Mouse (Mus musculus): ENCODE results near the gene Lrrc8a.

Gene Lrrc8a

DNA sequence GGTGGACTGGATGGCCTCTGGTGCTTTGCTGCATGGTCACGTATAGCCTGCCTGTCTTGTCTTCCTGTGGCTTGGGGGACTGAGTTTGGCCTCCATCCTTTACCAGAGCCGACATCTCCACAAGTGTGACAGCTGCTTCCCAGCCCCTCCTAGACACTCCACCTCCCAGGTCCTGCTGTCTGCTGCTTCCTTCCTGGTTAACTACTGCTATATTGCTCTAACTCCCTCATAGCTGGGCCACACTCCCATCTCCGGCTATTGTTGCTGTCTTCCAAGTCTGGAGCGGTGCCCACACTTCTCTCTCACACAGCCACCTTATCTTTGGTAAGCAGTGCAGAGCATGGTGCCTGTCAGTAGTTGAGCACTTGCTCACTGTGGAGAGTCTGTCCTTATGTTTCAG is 2.3 kb downstream of the Lrrc8a start:
- DNase-seq, result peak; percentile 78 to 83

DNA sequence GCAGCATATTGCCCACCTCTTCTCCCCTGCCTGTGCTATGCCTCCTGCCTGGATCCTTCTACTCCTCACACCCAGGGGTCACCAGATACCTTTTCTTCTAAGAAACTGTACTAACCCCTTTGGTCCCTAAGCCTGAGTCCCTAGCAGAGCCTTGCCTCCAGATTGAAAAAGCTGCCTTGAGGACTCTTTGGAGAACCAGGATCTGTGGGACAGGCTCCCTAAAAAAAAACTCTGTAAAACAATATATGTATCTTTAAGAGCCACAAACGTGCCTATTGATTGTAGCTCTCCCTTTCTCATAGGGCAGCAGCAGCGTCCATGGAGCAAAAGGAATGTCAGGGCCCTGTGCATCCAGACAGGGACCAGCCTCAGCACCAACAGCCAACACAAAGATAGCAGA is 2.8 kb downstream of the Lrrc8a start, which contains the start of gene Gm28035:
Gene Gm28035 (plus strand): TSS at position 301 of the 400 bp plus-strand sequence.
- no peak for DNase-seq

GRCm38 (mm10) chr2:30242509-30242908 is 5.0 kb downstream of the Lrrc8a start:
- peak; percentile 79 to 94 for DNase-seq

GRCm38 (mm10) chr2:30243391-30243790 is 5.9 kb downstream of the Lrrc8a start:
- no peak for DNase-seq

DNA sequence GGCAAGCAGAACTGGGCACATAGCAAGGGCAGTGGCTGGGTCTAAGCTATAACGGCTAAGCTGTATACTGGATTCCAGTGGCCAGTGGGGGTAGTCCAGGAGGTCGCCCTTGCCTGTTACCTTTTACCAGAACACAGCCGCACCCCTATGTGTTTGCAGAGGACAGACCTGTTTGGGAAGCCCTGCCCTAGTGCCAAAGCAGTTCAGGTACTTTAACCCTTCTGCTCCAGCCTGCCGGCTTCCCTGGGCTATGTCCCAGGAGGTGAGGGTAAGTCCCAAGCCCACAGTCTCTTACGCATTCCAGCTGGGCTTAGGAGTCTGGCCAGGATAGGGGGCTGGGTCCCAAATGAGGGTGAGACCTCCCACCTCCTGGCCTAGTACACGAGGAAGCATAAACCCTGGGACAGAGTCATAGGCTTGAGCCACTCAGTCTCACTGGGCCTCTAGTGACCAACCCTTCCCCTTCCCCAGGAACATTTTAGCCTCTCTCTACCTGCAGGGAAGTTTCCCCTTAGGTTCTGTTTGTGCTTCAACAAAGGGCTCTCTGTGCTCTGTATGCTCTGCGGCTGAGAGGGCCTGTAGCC is 7.2 kb downstream of the Lrrc8a start:
- peak in 1 of 2 experiments; percentile 29 for DNase-seq

- no peak for DNase-seq
Measured at GRCm38 (mm10) chr2:30247036-30247435, 9.5 kb downstream of the Lrrc8a start.

DNA sequence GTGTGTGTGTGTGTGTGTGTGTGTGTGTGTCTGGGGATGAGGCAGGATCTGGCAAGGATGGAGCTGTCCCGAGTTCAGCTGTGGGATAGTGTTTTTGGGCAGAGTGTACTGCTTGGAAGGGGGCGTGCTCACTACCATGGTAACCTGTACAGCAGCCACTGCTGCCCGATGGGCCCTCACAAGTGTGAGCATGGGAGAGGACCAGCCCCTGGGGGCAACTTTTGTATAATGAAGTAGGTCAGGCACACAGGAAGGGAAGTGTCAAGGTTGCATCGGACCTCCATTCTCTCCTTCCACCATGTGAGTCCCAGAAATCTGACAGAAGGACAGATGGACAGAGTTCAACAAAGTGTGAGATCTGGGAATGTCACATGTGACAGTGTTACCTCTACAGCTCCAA is 10.2 kb downstream of the Lrrc8a start:
- DNase-seq, result no peak

GRCm38 (mm10) chr2:30249182-30249581 is 11.7 kb downstream of the Lrrc8a start:
- DNase-seq, result no peak

DNA sequence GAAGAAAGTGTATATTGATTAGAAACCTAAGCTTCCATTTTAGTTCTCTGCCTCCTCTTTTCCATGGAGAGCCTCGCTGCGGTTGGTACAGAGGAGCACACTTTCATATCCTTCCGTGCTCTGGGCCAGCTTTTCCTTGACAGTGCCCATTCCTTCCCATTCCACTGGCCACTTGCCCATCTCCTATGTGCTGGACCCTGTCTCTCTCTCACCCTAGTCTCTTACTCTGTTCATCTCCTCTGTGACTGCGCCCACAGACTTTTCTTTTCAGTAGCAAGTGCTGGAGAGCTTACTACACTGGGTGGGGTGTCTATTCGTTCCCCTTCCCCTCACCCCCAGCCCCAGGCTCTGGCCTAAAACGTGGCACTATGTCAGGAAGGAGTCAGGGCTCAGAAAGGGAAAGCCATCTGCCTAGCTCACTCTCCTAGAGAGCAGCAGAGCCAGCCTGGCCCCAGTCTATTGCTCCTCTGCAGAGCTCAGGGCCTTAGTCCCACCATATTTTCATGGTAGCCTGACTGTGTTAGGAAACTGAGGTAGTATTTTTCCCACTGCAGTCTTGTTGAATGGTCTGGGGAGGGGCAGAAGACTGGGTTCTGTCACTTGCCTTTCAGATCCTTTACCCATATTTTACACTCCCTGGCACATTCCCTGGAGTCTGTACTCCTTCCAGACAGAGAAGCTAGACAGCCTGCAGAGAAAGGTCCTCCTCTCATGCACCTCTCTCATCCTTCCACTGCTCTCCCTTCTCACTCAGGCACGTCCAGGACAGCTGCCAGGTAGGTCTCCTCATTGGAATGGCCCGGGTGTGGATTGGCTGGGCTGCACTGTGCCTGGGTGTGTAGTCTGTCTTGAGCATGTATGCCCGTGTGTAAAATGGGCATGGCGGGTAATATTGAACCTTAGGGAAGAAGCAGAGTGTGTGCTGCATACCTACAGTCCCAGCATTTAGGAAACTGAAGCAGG is 12.9 kb downstream of the Lrrc8a start:
- DNase-seq, result no peak

GRCm38 (mm10) chr2:30251417-30252104 is 14.0 kb downstream of the Lrrc8a start:
- peak; percentile 56 to 58 for DNase-seq

- no peak for DNase-seq
Measured at GRCm38 (mm10) chr2:30252521-30252920, 15.0 kb downstream of the Lrrc8a start.

DNA sequence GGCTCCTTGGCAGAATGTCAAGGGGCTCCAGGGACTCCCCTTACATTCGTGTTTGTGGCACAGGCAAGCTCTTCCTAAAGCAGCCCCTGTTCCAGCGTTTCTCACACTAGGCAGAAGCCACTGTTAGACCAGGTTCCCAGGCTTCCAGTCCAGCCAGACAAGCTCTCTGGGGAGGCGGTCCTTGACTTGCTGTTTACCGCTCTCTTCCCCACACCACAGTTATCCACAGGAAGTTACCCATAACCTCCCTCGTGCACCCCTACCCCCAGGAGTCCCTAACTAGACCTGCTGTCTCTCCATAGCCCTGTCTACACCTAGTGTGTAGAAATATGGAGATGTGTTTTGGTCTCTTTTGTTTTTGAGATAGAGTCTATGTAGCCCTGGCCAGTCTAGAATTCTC is 16.3 kb downstream of the Lrrc8a start:
- DNase-seq, result no peak

DNA sequence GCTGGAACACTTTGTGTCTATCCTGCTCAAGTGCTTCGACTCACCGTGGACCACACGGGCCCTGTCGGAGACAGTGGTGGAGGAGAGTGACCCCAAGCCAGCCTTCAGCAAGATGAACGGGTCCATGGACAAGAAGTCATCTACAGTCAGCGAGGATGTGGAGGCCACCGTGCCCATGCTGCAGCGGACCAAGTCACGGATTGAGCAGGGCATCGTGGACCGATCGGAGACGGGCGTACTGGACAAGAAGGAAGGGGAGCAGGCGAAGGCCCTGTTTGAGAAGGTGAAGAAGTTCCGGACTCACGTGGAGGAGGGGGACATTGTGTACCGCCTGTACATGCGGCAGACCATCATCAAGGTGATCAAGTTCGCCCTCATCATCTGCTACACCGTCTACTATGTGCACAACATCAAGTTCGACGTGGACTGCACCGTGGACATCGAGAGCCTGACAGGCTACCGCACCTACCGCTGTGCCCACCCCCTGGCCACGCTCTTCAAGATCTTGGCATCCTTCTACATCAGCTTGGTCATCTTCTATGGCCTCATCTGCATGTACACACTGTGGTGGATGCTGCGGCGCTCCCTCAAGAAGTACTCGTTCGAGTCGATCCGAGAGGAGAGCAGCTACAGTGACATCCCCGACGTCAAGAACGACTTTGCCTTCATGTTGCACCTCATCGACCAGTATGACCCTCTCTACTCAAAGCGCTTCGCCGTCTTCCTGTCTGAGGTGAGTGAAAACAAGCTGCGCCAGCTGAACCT is 18.3 kb downstream of the Lrrc8a start:
- no peak for DNase-seq

GRCm38 (mm10) chr2:30256616-30257350 is 19.3 kb downstream of the Lrrc8a start:
- no peak for DNase-seq

- no peak for DNase-seq
Measured at GRCm38 (mm10) chr2:30257699-30258460, 20.4 kb downstream of the Lrrc8a start.

GRCm38 (mm10) chr2:30258600-30258999 is 21.1 kb downstream of the Lrrc8a start:
- DNase-seq, result peak; percentile 54 to 87

DNA sequence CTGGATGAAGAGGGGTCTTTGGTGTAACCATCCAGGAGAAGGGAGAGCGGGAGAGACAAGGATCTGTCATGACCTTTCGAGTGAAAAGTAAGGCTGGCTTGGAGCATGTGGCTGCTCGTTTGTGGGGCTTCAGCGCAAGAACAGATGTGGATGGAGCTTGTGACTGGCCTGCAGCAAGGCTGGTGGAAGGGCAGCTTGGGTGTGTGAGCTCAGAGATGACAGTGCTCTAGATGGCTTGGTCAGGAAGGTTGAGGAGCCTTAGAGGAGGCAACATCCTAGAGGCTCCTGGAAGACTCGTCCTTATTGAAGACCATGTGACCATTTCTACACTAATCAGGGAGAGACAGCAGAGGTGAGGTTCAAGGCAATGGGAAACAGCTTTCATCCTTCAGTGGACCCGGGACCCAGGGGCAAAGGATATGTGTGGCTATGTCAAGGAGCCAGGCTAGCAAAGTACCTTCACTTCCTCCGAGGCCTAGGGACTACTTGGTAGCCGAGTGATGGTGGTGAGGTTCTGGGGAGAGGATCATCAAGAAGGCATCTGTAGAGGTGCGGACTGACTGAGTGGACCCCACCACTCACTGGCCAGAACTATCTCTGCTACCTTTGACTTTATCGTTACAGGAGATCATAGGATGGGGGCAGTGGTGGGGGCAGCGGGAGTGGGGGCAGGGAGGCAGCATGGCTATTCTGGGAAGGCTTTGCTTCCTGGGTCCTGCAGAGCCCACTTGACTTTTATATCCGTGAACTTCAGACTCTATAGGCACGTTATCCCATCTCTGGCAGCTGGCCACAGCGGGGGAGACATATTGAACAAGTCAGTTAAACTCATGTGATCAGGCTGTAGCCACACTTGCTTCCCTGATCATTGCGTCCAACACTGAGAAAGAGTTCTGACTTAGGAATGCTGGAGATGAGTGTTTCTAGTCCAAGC is 21.9 kb downstream of the Lrrc8a start:
- peak; percentile 56 to 65 for DNase-seq

GRCm38 (mm10) chr2:30261064-30261736 is 23.7 kb downstream of the Lrrc8a start:
- peak in 1 of 2 experiments; percentile 9 for DNase-seq

Measured in kidney, postnatal 36 days (tissue).